Mouse (Mus musculus): ENCODE measurements around the gene Kntc1. TPM values are rescaled to one million over a fixed set of nuclear protein-coding genes. Genes with fewer than 3 reads are reported as not detected.

Gene Kntc1
- polyA plus RNA-seq, 1 experiment from 2014 or later, result 22.7 TPM

Other genes starting within 250 kb of the Kntc1 start
- gene B3gnt4, start 239.3 kb upstream of the Kntc1 start, polyA plus RNA-seq (2015; fragmentation: Nextera tagmentation; extraction: Ambion mirVana), result 0.45 and 0.51 TPM in 2 replicates
- 100 and 103 TPM in 2 replicates for gene Diablo, start 225.5 kb upstream of the Kntc1 start, polyA plus RNA-seq (2015; fragmentation: Nextera tagmentation; extraction: Ambion mirVana)
- 7.5 and 8.2 TPM in 2 replicates for gene Gm49027, start 224.2 kb upstream of the Kntc1 start, polyA plus RNA-seq (2015; fragmentation: Nextera tagmentation; extraction: Ambion mirVana)
- gene Vps33a, start 176.7 kb upstream of the Kntc1 start, polyA plus RNA-seq (2015; fragmentation: Nextera tagmentation; extraction: Ambion mirVana), result 22.7 and 23.3 TPM in 2 replicates
- 41.3 and 41.4 TPM in 2 replicates for gene Clip1, start 65.1 kb upstream of the Kntc1 start, polyA plus RNA-seq (2015; fragmentation: Nextera tagmentation; extraction: Ambion mirVana)
- 65.8 and 73.7 TPM in 2 replicates for gene Zcchc8, start 28.6 kb upstream of the Kntc1 start, polyA plus RNA-seq (2015; fragmentation: Nextera tagmentation; extraction: Ambion mirVana)
- 111 and 117 TPM in 2 replicates for gene Rsrc2, start 302 bp upstream of the Kntc1 start, polyA plus RNA-seq (2015; fragmentation: Nextera tagmentation; extraction: Ambion mirVana)
- 1.9 and 4.4 TPM in 2 replicates for gene Hcar2, start 115.8 kb downstream of the Kntc1 start, polyA plus RNA-seq (2015; fragmentation: Nextera tagmentation; extraction: Ambion mirVana)
- 3.8 and 4.6 TPM in 2 replicates for gene Hcar1, start 130.3 kb downstream of the Kntc1 start, polyA plus RNA-seq (2015; fragmentation: Nextera tagmentation; extraction: Ambion mirVana)
- 127 and 129 TPM in 2 replicates for gene Denr, start 157.5 kb downstream of the Kntc1 start, polyA plus RNA-seq (2015; fragmentation: Nextera tagmentation; extraction: Ambion mirVana)
- gene Gm43518, start 177.7 kb downstream of the Kntc1 start, polyA plus RNA-seq (2015; fragmentation: Nextera tagmentation; extraction: Ambion mirVana), result 2.4 and 3.4 TPM in 2 replicates
- gene Ccdc62, start 181.0 kb downstream of the Kntc1 start, polyA plus RNA-seq (2015; fragmentation: Nextera tagmentation; extraction: Ambion mirVana), result 5.6 and 7.0 TPM in 2 replicates
- gene Hip1r, start 223.9 kb downstream of the Kntc1 start, polyA plus RNA-seq (2015; fragmentation: Nextera tagmentation; extraction: Ambion mirVana), result 24.0 and 27.0 TPM in 2 replicates